Mouse (Mus musculus) liver, postnatal 0 days (tissue): ENCODE measurements at regions not wholly inside any gene's neighbourhood (a gene's known extent, or its start where the extent isn't known, plus 50 kb on each side); places are given as distances from the start of the nearest gene placed in this dataset.

ENCODE experiments used
- ATAC-seq: fragments of 200-750 bp; cut with Nextera tagmentation; 2 replicates; pipeline ENCODE4 v1.8.0; 2017; ENCODE audit warnings: mild to moderate bottlenecking, moderate library complexity
- DNase-seq: peaks from one replicate; pipeline ENCODE4 v3.0.0-alpha.2; 2016
- H3K27ac ChIP-seq: fragments of 300-500 bp; sonication (generic); 2 replicates; pipeline ENCODE4 v1.5.1; 2014; ENCODE audit warnings: antibody characterized with exemption, moderate library complexity, mild to moderate bottlenecking, low read depth
- H3K27me3 ChIP-seq: fragments of 300-500 bp; sonication (generic); 2 replicates; pipeline ENCODE4 v1.6.1; 2014; ENCODE audit warnings: low read length, control low read depth, mixed read lengths; ENCODE audit not compliant: insufficient read depth
- H3K36me3 ChIP-seq: fragments of 300-500 bp; sonication (generic); replicated peaks from 2 replicates; pipeline ENCODE4 v1.6.1; 2014; ENCODE audit warnings: mild to moderate bottlenecking, control low read depth, low read length, moderate library complexity, mixed read lengths; ENCODE audit not compliant: insufficient read depth
- H3K4me1 ChIP-seq: fragments of 300-500 bp; sonication (generic); 2 replicates; pipeline ENCODE4 v1.6.1; 2014; ENCODE audit warnings: antibody characterized with exemption, mild to moderate bottlenecking, control low read depth; ENCODE audit not compliant: insufficient read depth
- H3K4me2 ChIP-seq: fragments of 300-500 bp; sonication (generic); 2 replicates; pipeline ENCODE4 v1.6.1; 2014; ENCODE audit warnings: low read depth, mild to moderate bottlenecking, low read length, moderate library complexity, mixed read lengths
- H3K4me3 ChIP-seq: fragments of 300-500 bp; sonication (generic); 2 replicates; pipeline ENCODE4 v1.5.1; 2014; ENCODE audit warnings: low read depth, low read length
- H3K9ac ChIP-seq: fragments of 300-500 bp; sonication (generic); replicated peaks from 2 replicates; pipeline ENCODE4 v1.6.1; 2014; ENCODE audit warnings: mild to moderate bottlenecking, moderate library complexity
- H3K9me3 ChIP-seq: fragments of 300-500 bp; sonication (generic); 2 replicates; pipeline ENCODE4 v1.6.1; 2016; ENCODE audit warnings: mild to moderate bottlenecking, control low read depth, low read length, mixed read lengths
- CTCF ChIP-seq: sonication (generic); IDR thresholded peaks from 2 replicates; pipeline ENCODE4 v1.5.1; 2016; ENCODE audit warnings: antibody characterized with exemption, low read depth
- EP300 ChIP-seq: IDR thresholded peaks from 2 replicates; pipeline ENCODE4 v1.6.1; 2016; ENCODE audit warnings: antibody characterized with exemption, low read depth, mild to moderate bottlenecking
- WGBS: fragments of 180-500 bp; shearing (Covaris S2); extraction: QIAGEN DNeasy Blood & Tissue Kit; methylation state at CpG from one replicate; pipeline ENCODE4 v1.1.7; 2014; ENCODE audit not compliant: insufficient replicate concordance; 5-methylcytosine and 5-hydroxymethylcytosine counted together

GRCm38 (mm10) chr13:115326294-115326693 is 224.5 kb upstream of the Itga1 start:
- no peak overlapping the region for H3K4me3 ChIP-seq
- H3K27me3 ChIP-seq = no peaks in the 10 kb centered on the region
- H3K36me3 ChIP-seq = no peaks in the 10 kb centered on the region
- no peaks in the 10 kb centered on the region for H3K4me1 ChIP-seq
- TF ChIP-seq CTCF = no peak
- TF ChIP-seq EP300 = peak; percentile 39; the same call in 1 of the 2 replicates
- H3K27ac ChIP-seq = no peak overlapping the region
- ATAC-seq (peak; percentile 55; the same call in 1 of the 2 replicates), DNase-seq (no peak)
- no peak overlapping the region for H3K4me2 ChIP-seq
- H3K9me3 ChIP-seq = no peaks in the 10 kb centered on the region
- 77% methylated on average over 2 of the region's 2 CpGs for WGBS
- H3K9ac ChIP-seq = no peak overlapping the region

- TF ChIP-seq EP300 (no peak), CTCF (no peak)
- Histone ChIP-seq H3K36me3 (no peaks in the 10 kb centered on the region), H3K9ac (no peak overlapping the region), H3K27ac (no peak overlapping the region), H3K4me3 (no peak overlapping the region), H3K9me3 (no peaks in the 10 kb centered on the region), H3K4me2 (no peak overlapping the region), H3K4me1 (no peaks in the 10 kb centered on the region), H3K27me3 (no peaks in the 10 kb centered on the region)
- DNase-seq (no peak), ATAC-seq (no peak)
- WGBS = 67% methylated on average over 3 of the region's 3 CpGs
Measured at GRCm38 (mm10) chr13:115316681-115317080, 214.9 kb upstream of the Itga1 start.

GRCm38 (mm10) chr13:115308586-115308985 is 206.8 kb upstream of the Itga1 start:
- no peaks in the 10 kb centered on the region for H3K9me3 ChIP-seq
- WGBS = 54% methylated on average over 3 of the region's 3 CpGs
- H3K4me2 ChIP-seq = no peak overlapping the region
- H3K27me3 ChIP-seq = no peaks in the 10 kb centered on the region
- DNase-seq = no peak
- no peaks in the 10 kb centered on the region for H3K4me1 ChIP-seq
- H3K4me3 ChIP-seq = no peak overlapping the region
- no peak for ATAC-seq
- no peaks in the 10 kb centered on the region for H3K36me3 ChIP-seq
- H3K9ac ChIP-seq = no peak overlapping the region
- no peak for TF ChIP-seq EP300
- no peak for TF ChIP-seq CTCF
- H3K27ac ChIP-seq = no peak overlapping the region

GRCm38 (mm10) chr13:115287371-115287770 is 185.6 kb upstream of the Itga1 start:
- TF ChIP-seq CTCF (peak; percentile 35), EP300 (no peak)
- no peak overlapping the region for H3K9ac ChIP-seq
- no peak for ATAC-seq
- H3K4me3 ChIP-seq = no peak overlapping the region
- no peaks in the 10 kb centered on the region for H3K36me3 ChIP-seq
- whole genome bisulfite sequencing = 34% methylated on average over 3 of the region's 3 CpGs
- no peak overlapping the region for H3K4me2 ChIP-seq
- H3K27ac ChIP-seq = no peak overlapping the region
- H3K9me3 ChIP-seq = no peaks in the 10 kb centered on the region
- no peak for DNase-seq
- no peaks in the 10 kb centered on the region for H3K4me1 ChIP-seq
- H3K27me3 ChIP-seq = no peaks in the 10 kb centered on the region

- 65% methylated on average over 6 of the region's 6 CpGs for WGBS
- Histone ChIP-seq H3K9ac (no peak overlapping the region), H3K36me3 (no peaks in the 10 kb centered on the region), H3K27me3 (no peaks in the 10 kb centered on the region), H3K27ac (no peak overlapping the region), H3K9me3 (no peaks in the 10 kb centered on the region), H3K4me2 (no peak overlapping the region), H3K4me1 (no peaks in the 10 kb centered on the region), H3K4me3 (no peak overlapping the region)
- TF ChIP-seq CTCF (no peak), EP300 (no peak)
- DNase-seq (no peak), ATAC-seq (no peak)
Measured at GRCm38 (mm10) chr13:115266164-115266563, 164.4 kb upstream of the Itga1 start.

GRCm38 (mm10) chr13:115257345-115257744 is 155.6 kb upstream of the Itga1 start:
- no peak overlapping the region for H3K4me2 ChIP-seq
- DNase-seq (no peak), ATAC-seq (no peak)
- H3K9me3 ChIP-seq = no peaks in the 10 kb centered on the region
- H3K4me1 ChIP-seq = no peaks in the 10 kb centered on the region
- H3K4me3 ChIP-seq = no peak overlapping the region
- TF ChIP-seq EP300 = no peak
- no peak for TF ChIP-seq CTCF
- no peaks in the 10 kb centered on the region for H3K36me3 ChIP-seq
- H3K27me3 ChIP-seq = no peaks in the 10 kb centered on the region
- no peak overlapping the region for H3K27ac ChIP-seq
- H3K9ac ChIP-seq = no peak overlapping the region
- WGBS = 64% methylated on average over 2 of the region's 2 CpGs

- TF ChIP-seq EP300 (no peak), CTCF (no peak)
- ATAC-seq (no peak), DNase-seq (no peak)
- Histone ChIP-seq H3K9me3 (no peaks in the 10 kb centered on the region), H3K4me3 (no peak overlapping the region), H3K27ac (no peak overlapping the region), H3K4me2 (no peak overlapping the region), H3K27me3 (no peaks in the 10 kb centered on the region), H3K4me1 (no peaks in the 10 kb centered on the region), H3K36me3 (no peaks in the 10 kb centered on the region), H3K9ac (no peak overlapping the region)
- 37% methylated on average over 3 of the region's 3 CpGs for WGBS
Measured at GRCm38 (mm10) chr13:115252541-115252940, 150.8 kb upstream of the Itga1 start.
